Mouse (Mus musculus) c-Kit-positive CD71-positive TER-119-positive erythroid progenitor cells, embryonic 14.5 days (primary cell): ENCODE data around the gene Tmem267.
"Not testable (repeated sequence)": the region's sequence is repeated elsewhere in the genome, so short reads cannot be mapped to it uniquely, and the experiment has no call there.

Source experiments
- DNase-seq: peaks from one replicate; pipeline ENCODE4 v3.0.0-alpha.2; 2013; ENCODE audit warnings: low spot score

Tmem267 gene

DNA sequence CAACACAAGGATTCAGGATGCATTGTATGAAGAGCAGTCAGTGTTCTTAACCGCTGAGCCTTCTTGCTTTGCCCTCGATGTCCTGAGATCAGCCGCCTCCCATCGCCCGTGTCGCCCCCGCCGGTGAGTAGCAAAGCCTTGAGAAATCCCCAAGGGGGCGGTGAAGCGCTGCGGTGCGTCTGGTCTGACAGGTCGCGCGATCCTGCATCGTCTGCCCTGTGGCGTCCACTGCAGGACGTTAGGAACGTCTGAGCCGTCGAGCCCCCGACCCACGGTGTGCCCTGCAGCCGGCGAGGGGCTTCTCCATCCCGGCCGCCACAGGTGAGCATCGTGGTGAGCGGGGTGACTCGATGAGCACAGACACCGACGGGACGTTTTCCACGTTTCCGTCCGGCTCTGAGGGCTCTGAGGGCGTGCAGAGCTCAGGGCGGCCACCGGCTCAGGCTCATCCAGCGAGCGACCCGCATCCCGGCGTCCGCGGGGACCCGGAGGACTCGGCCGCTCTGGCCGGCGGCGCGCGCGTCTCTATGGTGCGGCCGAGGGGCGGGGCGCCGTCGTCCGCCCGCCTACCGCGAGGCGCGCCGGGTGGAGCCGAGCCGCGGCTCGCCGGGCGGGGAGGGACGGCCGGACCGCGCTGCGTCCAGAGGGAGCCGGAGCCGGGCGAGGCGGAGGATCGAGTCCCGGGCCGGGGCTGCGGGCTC is at the start of gene Tmem267, which contains the start of gene 3110070M22Rik:
Gene Tmem267 (plus strand): TSS at position 160 of the 701 bp plus-strand sequence.
Gene 3110070M22Rik (minus strand): TSS at position 504 of the 701 bp plus-strand sequence.
- peak; percentile 73 for DNase-seq

DNA sequence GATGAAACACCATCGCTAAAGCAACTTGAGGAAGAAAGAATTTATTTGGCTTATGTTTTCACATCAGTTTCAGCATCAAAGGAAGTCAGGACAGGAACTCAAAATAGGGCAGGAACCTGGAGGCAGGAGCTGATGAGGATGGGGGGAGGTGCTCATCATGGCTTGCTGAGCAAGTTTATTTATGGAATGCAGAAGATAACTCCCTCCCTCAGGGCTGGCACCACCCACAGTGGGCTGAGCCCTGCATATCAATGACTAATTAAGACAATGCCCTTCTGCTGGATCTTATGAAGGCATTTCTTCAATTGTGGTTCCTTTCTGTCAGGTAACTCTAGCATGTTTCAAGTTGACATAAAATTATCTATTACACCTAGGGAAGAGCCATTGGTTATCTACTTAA is 45.6 kb upstream of the Tmem267 start:
- DNase-seq = peak; percentile 29

DNA sequence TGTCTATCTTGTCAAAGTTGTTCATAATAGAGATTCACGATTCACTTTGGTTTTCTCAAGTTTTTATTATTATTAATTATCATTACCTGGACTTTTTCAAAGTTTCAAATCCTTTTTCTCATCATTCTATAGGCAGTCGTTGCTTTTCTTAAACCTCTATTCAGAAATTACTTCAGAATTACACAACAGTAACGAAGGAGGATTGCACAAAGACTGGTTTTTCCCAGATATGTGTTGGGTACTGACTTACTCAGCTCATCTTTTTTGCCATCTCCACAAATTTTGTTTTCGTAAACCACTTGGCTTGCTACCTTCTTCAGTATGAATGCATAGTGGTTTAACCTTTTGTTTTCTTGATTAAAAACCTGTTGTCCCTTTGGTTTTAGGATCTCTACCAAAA is 34.3 kb upstream of the Tmem267 start:
- no peak for DNase-seq

DNA sequence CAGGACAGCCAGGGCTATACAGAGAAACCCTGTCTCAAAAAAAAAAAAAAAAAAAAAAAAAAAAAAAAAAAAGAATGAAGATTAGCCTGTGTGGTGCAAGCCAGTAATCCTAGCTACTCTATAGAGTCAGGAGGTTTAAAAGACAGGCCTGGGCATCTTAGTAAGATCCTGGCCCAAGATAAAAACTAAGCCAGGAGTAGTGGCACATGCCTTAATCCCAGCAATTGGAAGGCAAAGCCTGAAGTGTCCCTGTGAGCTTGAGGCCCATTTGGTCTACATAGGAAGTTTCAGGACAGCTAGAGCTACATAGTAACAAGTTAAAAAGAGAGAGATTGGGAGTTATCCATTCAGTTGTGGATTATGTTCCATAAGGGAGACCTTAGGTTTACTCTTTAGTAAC is 32.8 kb upstream of the Tmem267 start:
- no peak for DNase-seq

DNA sequence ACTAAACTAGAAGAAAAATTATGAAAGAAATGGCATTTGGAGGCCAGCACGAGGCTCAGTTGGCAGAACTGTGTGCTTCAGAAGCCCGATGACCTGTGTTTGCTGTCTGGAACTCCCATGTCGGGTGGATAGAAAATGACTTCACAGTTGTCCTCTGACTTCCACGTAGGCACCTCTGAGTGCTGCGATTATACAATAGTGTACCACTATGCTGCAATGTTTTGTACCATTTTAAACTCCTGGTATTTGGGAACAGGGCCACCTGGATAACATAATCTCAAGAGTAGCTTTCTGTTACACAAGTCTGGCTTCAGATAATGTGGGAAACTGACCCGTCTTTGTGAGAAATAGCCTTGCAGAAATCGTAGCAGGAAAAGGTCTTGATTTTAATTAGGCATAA is 31.5 kb upstream of the Tmem267 start:
- no peak for DNase-seq

DNA sequence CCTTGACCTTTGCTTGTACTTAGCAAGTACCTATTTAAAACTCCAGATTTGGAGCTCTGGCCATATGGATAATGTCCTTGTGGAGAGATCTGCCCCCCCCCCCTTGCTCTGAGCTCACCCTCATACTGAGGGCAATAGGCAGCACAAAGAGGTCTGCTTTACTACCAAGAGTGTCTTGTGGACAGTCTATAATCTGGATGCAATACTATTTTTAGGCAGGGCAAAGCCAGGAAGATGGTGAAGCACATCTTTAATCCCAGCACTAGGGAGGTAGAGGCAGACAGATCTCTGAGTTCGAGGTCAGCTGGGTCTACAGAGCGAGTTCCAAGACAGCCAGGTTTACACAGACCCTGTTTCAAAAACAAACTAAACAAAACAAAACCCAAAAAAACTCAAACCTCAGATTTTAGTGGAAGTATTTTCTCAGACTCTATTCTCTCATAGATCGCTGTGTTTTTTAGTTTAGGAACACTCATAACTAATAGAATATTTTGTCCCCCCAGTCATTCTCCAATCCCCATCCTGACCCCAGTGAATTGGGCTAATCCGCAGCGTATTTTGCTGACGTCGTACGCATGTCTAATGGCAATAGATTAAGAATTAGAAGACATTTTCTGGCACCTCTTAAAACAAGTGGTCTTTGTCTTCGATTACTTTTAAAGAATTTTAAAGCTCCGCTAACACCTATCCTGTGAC is 25.8 kb upstream of the Tmem267 start:
- DNase-seq = no peak

DNA sequence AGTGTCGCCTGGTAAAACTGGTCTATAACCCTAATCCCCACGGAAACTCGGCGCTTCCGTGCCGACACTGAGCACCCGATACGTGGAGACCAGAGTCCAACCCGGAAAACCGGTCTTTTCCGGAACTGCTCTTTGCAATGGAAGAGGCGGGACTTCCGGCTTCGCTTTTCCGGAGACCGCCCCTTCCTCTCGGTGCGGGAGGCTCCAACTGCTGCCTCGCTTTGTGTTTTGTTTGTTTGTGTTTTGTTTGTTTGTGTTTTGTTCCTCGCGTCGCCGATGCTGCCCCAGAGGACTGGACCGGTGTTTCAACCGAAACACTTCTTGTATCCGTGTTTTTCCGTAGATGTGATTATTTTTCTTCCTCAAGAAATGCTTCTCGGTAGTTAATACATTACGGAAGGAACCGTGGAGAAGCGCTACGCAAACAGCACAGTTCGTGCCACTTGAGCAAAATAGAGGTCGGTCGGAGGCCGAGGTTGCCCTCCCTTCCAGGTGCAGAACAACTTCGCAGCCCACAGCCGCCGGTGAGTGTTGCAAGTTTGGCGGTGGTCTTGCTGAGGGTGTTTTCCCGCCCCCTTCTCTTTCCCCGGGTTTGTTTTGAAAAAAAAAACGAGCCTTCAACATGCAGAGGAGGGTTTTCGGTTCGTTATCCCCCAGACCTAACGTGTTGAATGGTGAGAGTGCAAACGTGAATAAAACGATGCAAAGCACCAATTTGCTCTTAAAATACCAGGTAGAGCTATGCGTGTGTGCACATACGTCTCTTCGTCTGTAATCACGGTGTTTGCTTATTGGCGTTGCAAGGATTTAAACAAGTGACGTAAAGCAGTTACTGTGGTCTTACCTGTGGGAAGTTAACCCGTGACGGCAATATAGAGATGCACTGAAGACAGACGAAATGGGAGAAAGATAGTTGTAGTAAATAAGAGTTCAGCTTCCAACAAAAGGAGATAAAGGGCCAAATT is 25.0 kb upstream of the Tmem267 start, which contains the start of gene 4833420G17Rik:
Gene 4833420G17Rik (plus strand): TSS at position 173 of the 965 bp plus-strand sequence.
- peak; percentile 91 for DNase-seq

DNA sequence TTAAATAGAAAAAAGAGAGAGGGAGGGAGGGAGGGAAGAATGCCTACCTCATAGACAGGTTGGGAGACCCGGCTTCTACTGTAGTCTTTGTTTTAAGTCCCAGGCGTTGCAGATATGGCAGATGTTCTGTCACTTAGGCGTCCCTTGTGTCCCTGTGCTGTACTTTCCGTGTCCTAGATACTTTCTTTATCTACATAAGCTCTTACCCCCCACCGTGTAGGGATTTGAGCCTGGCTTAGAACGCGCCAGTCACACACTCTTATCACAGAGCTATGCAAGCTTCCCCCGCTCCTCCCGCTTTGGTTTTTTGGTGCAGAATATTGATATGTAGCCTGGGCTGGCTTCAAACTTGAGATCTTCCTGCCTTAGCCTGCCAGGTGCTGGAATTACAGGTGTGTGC is 11.2 kb upstream of the Tmem267 start:
- DNase-seq = no peak

DNA sequence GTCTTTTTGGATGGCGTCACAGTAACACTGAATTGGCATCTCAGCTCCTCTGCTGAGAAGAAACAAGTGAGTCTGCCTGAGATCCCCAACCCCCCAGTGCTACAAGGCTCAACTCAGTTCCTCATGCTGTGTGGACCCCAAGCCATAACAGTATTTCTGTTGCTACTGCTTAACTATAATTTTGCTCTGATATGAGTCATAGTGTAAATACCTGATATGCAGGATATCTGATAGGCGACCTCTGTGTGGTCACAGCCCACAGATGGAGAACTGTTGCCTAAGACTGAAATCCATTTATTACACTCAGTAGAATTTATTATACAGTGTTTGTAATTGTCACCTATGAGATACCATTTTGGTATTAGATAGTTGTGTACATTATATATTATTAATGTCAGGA is 10.1 kb upstream of the Tmem267 start:
- no peak for DNase-seq

DNA sequence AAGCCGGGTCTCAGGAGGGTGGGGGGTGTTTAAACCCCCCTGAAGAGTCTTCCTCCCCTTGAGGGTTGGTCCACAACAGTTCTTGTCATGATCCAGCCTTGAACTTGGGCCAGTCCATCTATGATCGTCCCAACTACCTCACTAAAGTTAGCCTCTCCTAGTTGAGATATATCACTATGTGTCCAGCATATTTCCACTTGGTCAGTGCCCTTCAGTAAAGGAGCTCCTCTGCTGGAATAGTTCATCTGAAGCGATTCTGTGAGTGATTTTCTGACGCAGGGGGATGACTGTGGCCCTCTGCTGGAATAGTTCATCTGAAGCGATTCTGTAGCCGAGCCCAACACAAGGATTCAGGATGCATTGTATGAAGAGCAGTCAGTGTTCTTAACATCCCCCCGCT is 485 bp upstream of the Tmem267 start:
- no peak for DNase-seq

DNA sequence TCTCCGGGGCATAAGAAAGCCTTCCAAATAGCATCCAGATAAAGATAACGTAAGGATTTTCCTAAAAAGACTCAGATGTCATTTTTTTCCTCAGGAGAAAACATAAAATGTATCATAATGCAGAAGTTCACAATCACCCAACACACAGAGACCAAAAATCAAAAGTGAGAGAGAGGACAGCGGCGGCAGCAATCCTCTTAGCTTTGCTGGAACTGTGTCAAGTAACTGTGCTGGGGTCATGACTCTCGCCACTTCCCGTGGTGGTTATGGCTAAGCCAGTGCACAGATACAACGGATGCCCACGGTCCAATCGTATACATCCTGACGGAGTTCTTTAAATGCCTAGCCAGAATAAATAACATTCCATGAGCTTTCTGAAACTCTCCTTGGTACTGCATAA is 4.2 kb downstream of the Tmem267 start:
- not testable (repeated sequence) for DNase-seq

DNA sequence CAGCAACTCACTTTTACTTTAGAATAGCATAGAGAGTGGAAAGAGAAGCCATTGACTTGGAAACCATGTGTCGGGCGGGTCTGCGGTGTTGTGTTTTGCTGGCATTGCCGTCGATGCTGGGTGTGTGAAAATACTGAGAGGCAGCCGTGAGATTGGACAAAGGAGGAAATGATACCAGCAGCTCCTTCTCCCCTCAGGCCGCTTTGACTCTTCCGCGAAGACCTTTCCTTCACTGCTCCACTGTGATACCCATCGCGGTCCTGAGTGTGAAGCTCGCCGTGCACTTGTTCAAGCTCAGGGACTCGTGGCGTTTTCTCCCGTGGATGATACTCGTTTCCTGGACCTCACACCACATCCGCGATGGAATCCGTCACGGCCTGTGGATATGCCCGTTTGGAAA is 7.1 kb downstream of the Tmem267 start:
- not testable (repeated sequence) for DNase-seq

DNA sequence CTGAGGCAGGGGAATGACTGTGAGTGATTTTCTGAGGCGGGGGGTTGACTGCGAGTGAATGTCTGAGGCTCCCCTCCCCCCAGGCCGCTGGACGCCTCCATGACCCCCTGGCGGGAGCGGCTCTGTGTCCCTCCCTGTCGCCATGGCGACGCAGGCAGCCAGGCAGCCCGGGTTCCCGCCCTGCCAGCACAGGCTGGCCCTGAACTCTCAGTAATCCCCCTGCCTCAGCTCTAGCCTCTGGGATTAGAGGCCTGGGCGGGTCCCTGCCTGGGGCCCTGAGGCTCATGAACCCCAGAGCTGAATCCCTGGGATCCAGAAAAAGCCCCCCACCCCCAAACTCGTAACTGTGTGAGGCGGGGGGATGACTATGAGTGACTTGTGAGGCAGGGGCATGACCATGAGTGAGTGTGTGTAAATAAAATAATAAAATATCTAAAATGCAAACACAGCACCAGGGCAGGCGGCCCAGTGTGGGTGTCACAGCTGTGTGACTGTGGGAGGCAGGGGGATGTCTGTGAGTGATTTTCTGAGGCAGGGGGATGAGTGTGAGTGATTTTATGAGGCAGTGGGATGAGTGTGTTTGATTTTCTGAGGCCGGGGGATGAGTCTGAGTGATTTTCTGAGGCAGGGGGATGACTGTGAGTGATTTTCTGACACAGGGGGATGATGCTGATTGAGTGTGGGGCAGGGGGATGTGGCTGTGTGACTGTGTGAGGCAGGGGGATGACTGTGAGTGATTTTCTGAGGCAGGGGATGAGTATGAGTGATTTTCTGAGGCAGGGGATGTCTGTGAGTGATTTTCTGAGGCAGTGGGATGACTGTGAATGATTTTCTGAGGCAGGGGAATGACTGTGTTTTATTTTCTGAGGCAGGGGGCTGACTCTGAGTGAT is 108.7 kb downstream of the Tmem267 start:
- DNase-seq = peak; percentile 81

DNA sequence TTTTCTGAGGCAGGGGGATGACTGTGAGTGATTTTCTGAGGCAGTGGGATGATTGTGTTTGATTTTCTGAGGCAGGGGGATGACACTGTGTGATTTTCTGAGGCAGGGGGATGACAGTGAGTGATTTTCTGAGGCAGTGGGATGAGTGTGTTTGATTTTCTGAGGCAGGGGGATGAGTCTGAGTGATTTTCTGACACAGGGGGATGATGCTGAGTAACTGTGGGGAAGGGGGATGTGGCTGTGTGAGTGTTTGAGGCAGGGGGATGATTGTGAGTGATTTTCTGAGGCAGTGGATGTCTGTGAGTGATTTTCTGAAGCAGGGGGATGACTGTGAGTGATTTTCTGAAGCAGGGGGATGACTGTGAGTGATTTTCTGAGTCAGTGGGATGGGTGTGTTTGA is 110.6 kb downstream of the Tmem267 start:
- DNase-seq = peak; percentile 79

DNA sequence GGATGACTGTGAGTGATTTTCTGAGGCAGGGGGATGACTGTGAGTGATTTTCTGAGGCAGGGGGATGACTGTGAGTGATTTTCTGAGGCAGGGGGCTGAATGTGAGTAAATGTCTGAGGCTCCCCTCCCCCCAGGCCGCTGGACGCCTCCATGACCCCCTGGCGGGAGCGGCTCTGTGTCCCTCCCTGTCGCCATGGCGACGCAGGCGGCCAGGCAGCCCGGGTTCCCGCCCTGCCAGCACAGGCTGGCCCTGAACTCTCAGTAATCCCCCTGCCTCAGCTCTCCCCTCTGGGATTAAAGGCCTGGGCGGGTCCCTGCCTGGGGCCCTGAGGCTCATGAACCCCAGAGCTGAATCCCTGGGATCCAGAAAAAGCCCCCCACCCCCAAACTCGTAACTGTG is 111.2 kb downstream of the Tmem267 start:
- DNase-seq = not testable (repeated sequence)

DNA sequence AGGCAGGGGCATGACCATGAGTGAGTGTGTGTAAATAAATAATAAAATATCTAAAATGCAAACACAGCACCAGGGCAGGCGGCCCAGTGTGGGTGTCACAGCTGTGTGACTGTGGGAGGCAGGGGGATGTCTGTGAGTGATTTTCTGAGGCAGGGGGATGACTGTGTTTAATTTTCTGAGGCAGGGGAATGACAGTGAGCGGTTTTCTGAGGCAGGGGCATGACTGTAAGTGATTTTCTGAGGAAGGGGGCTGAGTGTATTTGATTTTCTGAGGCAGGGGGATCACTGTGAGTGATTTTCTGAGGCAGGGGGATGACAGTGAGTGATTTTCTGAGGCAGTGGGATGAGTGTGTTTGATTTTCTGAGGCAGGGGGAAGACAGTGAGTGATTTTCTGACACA is 111.7 kb downstream of the Tmem267 start:
- DNase-seq = peak; percentile 55

DNA sequence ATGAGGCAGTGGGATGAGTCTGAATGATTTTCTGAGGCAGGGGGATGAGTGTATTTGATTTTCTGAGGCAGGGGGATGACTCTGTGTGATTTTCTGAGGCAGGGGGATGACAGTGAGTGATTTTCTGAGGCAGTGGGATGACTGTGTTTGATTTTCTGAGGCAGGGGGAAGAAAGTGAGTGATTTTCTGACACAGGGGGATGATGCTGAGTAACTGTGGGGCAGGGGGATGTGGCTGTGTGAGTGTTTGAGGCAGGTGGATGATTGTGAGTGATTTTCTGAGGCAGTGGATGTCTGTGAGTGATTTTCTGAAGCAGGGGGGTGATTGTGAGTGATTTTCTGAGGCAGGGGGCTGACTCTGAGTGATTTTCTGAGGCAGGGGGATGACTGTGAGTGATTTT is 112.3 kb downstream of the Tmem267 start:
- peak; percentile 94 for DNase-seq

DNA sequence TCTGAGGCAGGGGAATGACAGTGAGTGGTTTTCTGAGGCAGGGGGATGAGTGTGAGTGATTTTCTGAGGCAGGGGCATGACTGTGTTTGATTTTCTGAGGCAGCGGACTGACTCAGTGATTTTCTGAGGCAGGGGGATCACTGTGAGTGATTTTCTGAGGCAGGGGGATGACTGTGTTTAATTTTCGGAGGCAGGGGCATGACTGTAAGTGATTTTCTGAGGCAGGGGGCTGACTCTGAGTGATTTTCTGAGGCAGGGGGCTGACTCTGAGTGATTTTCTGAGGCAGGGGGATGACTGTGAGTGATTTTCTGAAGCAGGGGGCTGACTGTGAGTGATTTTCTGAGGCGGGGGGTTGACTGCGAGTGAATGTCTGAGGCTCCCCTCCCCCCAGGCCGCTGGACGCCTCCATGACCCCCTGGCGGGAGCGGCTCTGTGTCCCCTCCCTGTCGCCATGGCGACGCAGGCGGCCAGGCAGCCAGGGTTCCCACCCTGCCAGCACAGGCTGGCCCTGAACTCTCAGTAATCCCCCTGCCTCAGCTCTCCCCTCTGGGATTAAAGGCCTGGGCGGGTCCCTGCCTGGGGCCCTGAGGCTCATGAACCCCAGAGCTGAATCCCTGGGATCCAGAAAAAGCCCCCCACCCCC is 115.0 kb downstream of the Tmem267 start:
- DNase-seq = peak; percentile 34

DNA sequence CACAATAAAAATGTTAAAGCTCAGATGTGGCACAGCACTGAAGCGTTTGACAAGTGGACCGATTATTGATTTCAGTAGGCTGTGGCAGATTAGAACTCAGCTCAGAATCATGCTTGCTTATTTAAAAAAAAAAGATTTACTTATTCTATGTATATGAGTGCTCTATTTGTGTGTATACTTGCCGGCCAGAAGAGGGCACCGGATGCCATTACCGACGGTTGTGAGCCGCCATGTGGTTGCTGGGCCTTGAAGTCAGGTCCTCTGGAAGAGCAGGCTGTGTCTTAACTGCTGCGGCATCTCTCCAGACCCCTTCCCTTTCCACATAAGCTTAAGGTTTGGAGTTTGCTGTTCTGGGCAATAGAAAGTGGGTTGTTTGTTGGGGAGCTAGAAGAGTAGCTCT is 116.1 kb downstream of the Tmem267 start:
- DNase-seq = not testable (repeated sequence)

DNA sequence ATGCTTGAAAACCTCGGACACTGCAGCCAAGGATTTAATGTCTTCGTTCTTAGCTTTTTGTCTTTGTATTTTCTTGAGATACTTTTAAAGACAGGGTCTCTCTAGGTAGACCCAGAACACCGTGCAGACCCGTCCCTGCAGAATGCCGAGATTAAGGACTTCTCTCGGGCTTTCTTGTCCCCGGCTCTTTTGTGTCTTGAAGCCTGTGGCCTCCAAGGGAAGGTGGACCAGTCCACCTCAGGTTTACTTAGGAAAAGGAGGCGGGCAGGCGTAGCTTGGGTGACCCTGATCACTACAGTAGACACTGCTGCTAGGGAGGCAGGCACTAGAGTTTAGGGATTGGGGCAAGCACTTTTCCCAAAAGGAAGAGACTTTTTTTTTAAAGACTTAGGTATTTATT is 116.5 kb downstream of the Tmem267 start:
- DNase-seq = not testable (repeated sequence)

DNA sequence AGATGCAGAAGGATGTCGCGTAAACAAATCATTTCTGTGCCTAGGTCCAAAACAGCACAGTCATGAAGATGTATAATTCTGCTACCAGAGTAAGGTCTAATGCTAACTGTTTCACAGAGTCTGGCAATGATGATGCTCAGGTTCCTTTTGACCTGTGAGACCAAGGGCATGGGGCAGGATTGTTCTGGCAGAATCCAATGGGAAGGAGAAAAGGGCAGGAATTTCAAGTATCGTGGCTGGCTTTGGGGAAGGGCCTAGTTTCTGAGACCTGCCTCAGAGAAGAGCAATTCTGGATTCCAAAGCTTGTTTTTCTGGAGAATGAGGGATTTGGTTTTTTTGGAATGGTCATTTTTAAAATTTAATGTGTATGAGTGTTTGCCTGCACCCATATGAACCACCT is 131.0 kb downstream of the Tmem267 start:
- no peak for DNase-seq
